Mouse (Mus musculus): ENCODE data around the gene Ankrd27. TPM values are rescaled to one million over a fixed set of nuclear protein-coding genes. Genes with fewer than 3 reads are reported as not detected.

The Ankrd27 gene
- polyA plus RNA-seq, 1 experiment from 2014 or later: 14.2 TPM

DNA sequence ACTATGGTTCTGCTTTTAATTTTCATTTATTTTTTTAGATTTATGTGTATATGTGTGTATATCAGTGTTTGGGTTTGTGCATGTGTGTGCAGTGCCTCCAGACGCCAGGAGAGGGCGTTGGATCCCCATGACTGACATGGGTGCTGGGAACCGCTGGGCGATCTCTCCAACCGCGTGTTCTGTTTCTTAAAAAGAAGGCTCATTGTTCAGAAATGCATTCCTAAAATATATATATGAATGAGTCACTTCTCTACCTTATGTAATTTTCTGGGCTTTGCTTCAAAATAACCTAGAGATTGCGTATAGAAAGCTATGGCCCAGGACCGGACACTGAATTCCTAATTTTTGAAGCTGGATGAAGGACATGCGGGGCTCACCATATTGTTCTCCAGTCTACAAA lies 13.4 kb downstream of the Ankrd27 start:
- ATAC-seq: no peak

DNA sequence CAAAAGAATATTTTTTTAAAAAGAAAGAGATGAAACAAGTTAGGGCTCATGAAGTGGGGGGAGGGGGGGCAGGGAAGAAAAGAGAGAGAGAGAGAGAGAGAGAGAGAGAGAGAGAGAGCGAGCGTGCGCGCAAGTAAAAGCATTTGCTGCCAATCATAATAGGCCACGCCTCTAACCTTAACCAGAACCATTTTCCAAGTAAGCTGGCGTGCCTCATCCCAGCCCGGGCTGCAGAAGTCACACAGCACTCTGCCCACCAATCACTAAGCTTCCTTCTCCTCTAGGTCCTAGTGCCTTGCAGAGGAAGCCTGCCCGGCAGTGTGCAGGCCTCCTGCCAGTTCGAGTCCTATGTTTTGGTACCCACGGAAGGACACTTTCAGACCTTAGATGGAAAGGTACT lies 14.0 kb downstream of the Ankrd27 start:
- TF ChIP-seq EP300 (IDR thresholded peaks at IDR 0.05; ENCODE audit: low read depth) (no peak), CTCF (IDR thresholded peaks at IDR 0.05; ENCODE audit: low read depth) (no peak)
- Histone ChIP-seq H3K9ac (replicated peaks) (no peak overlapping the region), H3K36me3 (replicated peaks; ENCODE audit: insufficient read depth, low read length) (peaks cover 42% of the 10 kb centered on the region), H3K4me1 (ENCODE audit: insufficient read depth) (no peaks in the 10 kb centered on the region), H3K4me3 (ENCODE audit: low read depth, low read length) (no peak overlapping the region), H3K27me3 (ENCODE audit: insufficient read depth, low read length) (no peaks in the 10 kb centered on the region), H3K27ac (ENCODE audit: low read depth) (no peak overlapping the region), H3K4me2 (ENCODE audit: low read depth, low read length) (no peak overlapping the region), H3K9me3 (ENCODE audit: low read length) (no peaks in the 10 kb centered on the region)
- WGBS (ENCODE audit: insufficient replicate concordance): 88% methylated on average over 10 of the region's 10 CpGs
- ATAC-seq: no peak
- DNase-seq: no peak

More for the DNA sequence above, 13.4 kb downstream of the Ankrd27 start:
- no peak overlapping the region for H3K4me2 ChIP-seq (ENCODE audit: low read depth, low read length)
- TF ChIP-seq EP300 (IDR thresholded peaks at IDR 0.05; ENCODE audit: low read depth) (no peak), CTCF (IDR thresholded peaks at IDR 0.05; ENCODE audit: low read depth) (no peak)
- no peaks in the 10 kb centered on the region for H3K9me3 ChIP-seq (ENCODE audit: low read length)
- 90% methylated on average over 9 of the region's 9 CpGs for WGBS (ENCODE audit: insufficient replicate concordance)
- no peak overlapping the region for H3K27ac ChIP-seq (ENCODE audit: low read depth)
- no peaks in the 10 kb centered on the region for H3K27me3 ChIP-seq (ENCODE audit: insufficient read depth, low read length)
- no peak for DNase-seq
- peaks cover 45% of the 10 kb centered on the region for H3K36me3 ChIP-seq (replicated peaks; ENCODE audit: insufficient read depth, low read length)
- no peak overlapping the region for H3K9ac ChIP-seq (replicated peaks)
- H3K4me3 ChIP-seq (ENCODE audit: low read depth, low read length): no peak overlapping the region
- H3K4me1 ChIP-seq (ENCODE audit: insufficient read depth): no peaks in the 10 kb centered on the region

DNA sequence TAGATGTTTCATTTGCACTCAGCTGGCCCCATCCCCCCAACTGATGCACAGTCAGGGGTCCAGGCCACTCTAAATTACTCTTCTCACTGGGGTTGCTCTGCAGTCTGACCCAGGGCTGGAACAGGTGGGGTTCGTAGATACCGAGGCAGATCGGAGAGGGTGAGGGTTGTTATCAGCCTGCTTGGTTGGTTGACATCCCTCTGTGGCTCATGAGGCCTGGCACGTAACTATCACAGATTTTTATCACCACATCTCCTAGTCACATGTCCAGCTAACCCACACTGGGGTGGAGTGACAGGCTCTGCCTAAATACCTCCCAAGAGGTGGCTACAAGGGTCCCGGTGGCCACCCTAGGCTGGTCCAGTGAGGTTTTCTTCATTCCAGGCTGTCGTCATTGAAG lies 15.1 kb downstream of the Ankrd27 start:
- WGBS (ENCODE audit: insufficient replicate concordance): 66% methylated on average over 6 of the region's 6 CpGs
- TF ChIP-seq EP300 (IDR thresholded peaks at IDR 0.05; ENCODE audit: low read depth) (no peak), CTCF (IDR thresholded peaks at IDR 0.05; ENCODE audit: low read depth) (no peak)
- no peak overlapping the region for H3K4me2 ChIP-seq (ENCODE audit: low read depth, low read length)
- H3K27ac ChIP-seq (ENCODE audit: low read depth): no peak overlapping the region
- DNase-seq (no peak), ATAC-seq (0 out of 2 replicates have a peak, but pooled peaks have one; percentile 10)
- H3K27me3 ChIP-seq (ENCODE audit: insufficient read depth, low read length): no peaks in the 10 kb centered on the region
- H3K9me3 ChIP-seq (ENCODE audit: low read length): no peaks in the 10 kb centered on the region
- no peak overlapping the region for H3K4me3 ChIP-seq (ENCODE audit: low read depth, low read length)
- H3K4me1 ChIP-seq (ENCODE audit: insufficient read depth): no peaks in the 10 kb centered on the region
- H3K36me3 ChIP-seq (replicated peaks; ENCODE audit: insufficient read depth, low read length): peaks cover 34% of the 10 kb centered on the region
- no peak overlapping the region for H3K9ac ChIP-seq (replicated peaks)

DNA sequence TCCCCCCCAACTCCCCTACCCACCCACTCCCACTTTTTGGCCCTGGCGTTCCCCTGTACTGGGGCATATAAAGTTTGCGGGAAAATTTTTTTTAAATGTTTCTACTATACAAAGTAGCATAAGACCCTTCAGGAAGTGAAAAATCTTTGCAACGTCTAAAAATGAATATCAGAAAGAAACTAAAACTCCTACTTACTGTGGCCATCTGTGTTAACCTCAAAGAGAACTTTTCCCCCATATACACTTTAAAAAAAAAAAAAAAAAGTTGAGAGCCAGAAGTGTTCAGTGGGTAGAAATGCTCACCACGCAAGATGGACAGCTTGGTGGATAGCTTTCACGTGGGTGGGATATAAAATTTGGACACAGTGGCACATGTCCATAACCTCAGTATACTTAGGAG lies 16.7 kb downstream of the Ankrd27 start:
- no peaks in the 10 kb centered on the region for H3K27me3 ChIP-seq (ENCODE audit: insufficient read depth, low read length)

DNA sequence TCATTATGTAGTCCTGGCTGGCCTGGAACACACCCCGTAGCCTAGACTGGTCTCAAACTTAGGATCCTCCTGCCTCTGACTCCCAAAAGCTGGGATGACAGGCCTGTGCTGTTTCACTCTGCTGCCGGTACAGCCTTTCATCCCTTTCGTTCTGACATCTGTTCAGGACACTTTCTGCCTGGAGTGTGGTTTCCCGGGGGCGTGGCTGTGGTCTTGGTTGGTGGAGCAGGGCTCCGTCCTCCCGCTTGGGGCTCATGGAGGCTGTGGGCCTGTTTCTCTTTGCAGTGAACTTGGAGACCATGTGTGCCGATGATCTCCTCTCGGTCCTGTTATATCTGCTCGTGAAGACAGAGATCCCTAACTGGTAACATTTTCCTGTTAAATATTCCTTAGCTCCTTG lies 20.8 kb downstream of the Ankrd27 start:
- ATAC-seq: no peak
- peak; percentile 40 for DNase-seq
- no peaks in the 10 kb centered on the region for H3K4me1 ChIP-seq (ENCODE audit: insufficient read depth)
- no peak overlapping the region for H3K27ac ChIP-seq (ENCODE audit: low read depth)
- no peak overlapping the region for H3K9ac ChIP-seq (replicated peaks)
- no peaks in the 10 kb centered on the region for H3K27me3 ChIP-seq (ENCODE audit: insufficient read depth, low read length)
- TF ChIP-seq EP300 (IDR thresholded peaks at IDR 0.05; ENCODE audit: low read depth) (no peak), CTCF (IDR thresholded peaks at IDR 0.05; ENCODE audit: low read depth) (no peak)
- H3K4me3 ChIP-seq (ENCODE audit: low read depth, low read length): no peak overlapping the region
- H3K4me2 ChIP-seq (ENCODE audit: low read depth, low read length): no peak overlapping the region
- WGBS (ENCODE audit: insufficient replicate concordance): 55% methylated on average over 10 of the region's 10 CpGs
- no peaks in the 10 kb centered on the region for H3K9me3 ChIP-seq (ENCODE audit: low read length)
- H3K36me3 ChIP-seq (replicated peaks; ENCODE audit: insufficient read depth, low read length): peaks cover 58% of the 10 kb centered on the region

More for the DNA sequence above, 16.7 kb downstream of the Ankrd27 start:
- no peaks in the 10 kb centered on the region for H3K9me3 ChIP-seq (ENCODE audit: low read length)
- H3K4me2 ChIP-seq (ENCODE audit: low read depth, low read length): no peak overlapping the region
- 91% methylated on average over 5 of the region's 5 CpGs for WGBS (ENCODE audit: insufficient replicate concordance)
- H3K9ac ChIP-seq (replicated peaks): no peak overlapping the region
- H3K27ac ChIP-seq (ENCODE audit: low read depth): no peak overlapping the region
- TF ChIP-seq EP300 (IDR thresholded peaks at IDR 0.05; ENCODE audit: low read depth) (no peak), CTCF (IDR thresholded peaks at IDR 0.05; ENCODE audit: low read depth) (no peak)
- ATAC-seq (no peak), DNase-seq (no peak)
- H3K36me3 ChIP-seq (replicated peaks; ENCODE audit: insufficient read depth, low read length): peaks cover 46% of the 10 kb centered on the region
- no peaks in the 10 kb centered on the region for H3K4me1 ChIP-seq (ENCODE audit: insufficient read depth)
- H3K4me3 ChIP-seq (ENCODE audit: low read depth, low read length): no peak overlapping the region

DNA sequence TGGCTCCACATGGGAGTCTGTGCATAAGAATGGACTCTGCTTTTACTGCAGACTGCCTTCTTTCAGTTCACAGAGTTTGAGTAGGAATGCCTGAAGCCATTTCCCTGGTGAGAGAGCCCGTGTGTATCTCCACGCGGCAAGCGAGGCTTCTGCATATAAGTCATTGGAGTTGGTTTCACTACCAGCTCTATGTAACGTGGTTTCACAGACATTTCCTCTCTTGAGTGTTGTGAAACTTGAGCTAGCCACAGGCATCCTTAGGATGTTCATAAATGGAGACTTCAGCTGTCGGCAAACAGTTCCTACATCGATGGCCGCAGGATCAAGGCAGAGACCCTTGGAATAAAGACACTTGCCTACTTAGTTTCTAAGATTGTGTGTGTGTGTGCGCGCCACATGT lies 23.2 kb downstream of the Ankrd27 start:
- ATAC-seq (no peak), DNase-seq (no peak)
- H3K9me3 ChIP-seq (ENCODE audit: low read length): no peaks in the 10 kb centered on the region
- H3K4me2 ChIP-seq (ENCODE audit: low read depth, low read length): no peak overlapping the region
- no peak overlapping the region for H3K27ac ChIP-seq (ENCODE audit: low read depth)
- WGBS (ENCODE audit: insufficient replicate concordance): 79% methylated on average over 10 of the region's 10 CpGs
- H3K4me1 ChIP-seq (ENCODE audit: insufficient read depth): no peaks in the 10 kb centered on the region
- H3K9ac ChIP-seq (replicated peaks): no peak overlapping the region
- peaks cover 58% of the 10 kb centered on the region for H3K36me3 ChIP-seq (replicated peaks; ENCODE audit: insufficient read depth, low read length)
- H3K4me3 ChIP-seq (ENCODE audit: low read depth, low read length): no peak overlapping the region
- no peaks in the 10 kb centered on the region for H3K27me3 ChIP-seq (ENCODE audit: insufficient read depth, low read length)
- no peak for TF ChIP-seq EP300 (IDR thresholded peaks at IDR 0.05; ENCODE audit: low read depth)
- TF ChIP-seq CTCF (IDR thresholded peaks at IDR 0.05; ENCODE audit: low read depth): no peak

DNA sequence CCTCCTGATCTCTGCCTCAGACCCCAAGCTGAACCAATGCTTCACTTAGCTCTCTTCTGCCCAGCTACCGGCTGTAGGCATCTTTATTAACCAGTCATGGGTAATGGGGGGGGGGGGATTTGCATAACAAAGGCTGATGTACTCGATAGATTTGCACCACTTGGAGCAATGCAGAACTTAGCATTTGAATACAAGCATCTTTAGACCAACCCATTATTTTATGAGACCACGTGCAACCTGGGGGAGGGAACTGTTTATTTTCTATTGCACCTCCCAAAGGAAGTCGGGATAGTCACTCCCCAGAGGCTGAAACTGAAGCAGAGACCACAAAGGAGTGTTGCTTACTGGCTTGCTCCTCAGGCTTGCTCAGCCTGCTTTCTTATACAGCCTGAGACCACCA lies 31.5 kb downstream of the Ankrd27 start:
- Histone ChIP-seq H3K36me3 (replicated peaks; ENCODE audit: insufficient read depth, low read length) (peaks cover 75% of the 10 kb centered on the region), H3K27me3 (ENCODE audit: insufficient read depth, low read length) (no peaks in the 10 kb centered on the region)
- WGBS (ENCODE audit: insufficient replicate concordance): 84% methylated on average over 4 of the region's 4 CpGs

More for the DNA sequence above, 31.5 kb downstream of the Ankrd27 start:
- Histone ChIP-seq H3K9me3 (ENCODE audit: low read length) (no peaks in the 10 kb centered on the region), H3K9ac (replicated peaks) (no peak overlapping the region), H3K4me1 (ENCODE audit: insufficient read depth) (no peaks in the 10 kb centered on the region), H3K4me2 (ENCODE audit: low read depth, low read length) (no peak overlapping the region), H3K27ac (ENCODE audit: low read depth) (no peak overlapping the region), H3K4me3 (ENCODE audit: low read depth, low read length) (no peak overlapping the region)
- ATAC-seq (no peak), DNase-seq (no peak)
- TF ChIP-seq CTCF (IDR thresholded peaks at IDR 0.05; ENCODE audit: low read depth): no peak

Data from liver, postnatal 0 days (tissue).